Mouse (Mus musculus) brain, embryonic 14.5 days (tissue): Measurements from ENCODE around the gene Gm5788.
"Not testable (repeated sequence)": the region's sequence is repeated elsewhere in the genome, so short reads cannot be mapped to it uniquely, and the experiment has no call there.

Experiments
- CTCF ChIP-seq: fragments of 200-500 bp; IDR thresholded peaks from 2 replicates; pipeline ENCODE4 v1.5.1; 2012; ENCODE audit warnings: inconsistent platforms, mild to moderate bottlenecking, moderate library complexity, borderline replicate concordance; ENCODE audit not compliant: insufficient read depth, insufficient read length; ENCODE audit errors: extremely low read depth
- POLR2A ChIP-seq: fragments of 200-500 bp; IDR thresholded peaks from 2 replicates; pipeline ENCODE4 v1.6.1; 2012; ENCODE audit warnings: mild to moderate bottlenecking, inconsistent platforms, borderline replicate concordance; ENCODE audit not compliant: poor library complexity, insufficient read depth, insufficient read length, severe bottlenecking; ENCODE audit errors: extremely low read depth

DNA sequence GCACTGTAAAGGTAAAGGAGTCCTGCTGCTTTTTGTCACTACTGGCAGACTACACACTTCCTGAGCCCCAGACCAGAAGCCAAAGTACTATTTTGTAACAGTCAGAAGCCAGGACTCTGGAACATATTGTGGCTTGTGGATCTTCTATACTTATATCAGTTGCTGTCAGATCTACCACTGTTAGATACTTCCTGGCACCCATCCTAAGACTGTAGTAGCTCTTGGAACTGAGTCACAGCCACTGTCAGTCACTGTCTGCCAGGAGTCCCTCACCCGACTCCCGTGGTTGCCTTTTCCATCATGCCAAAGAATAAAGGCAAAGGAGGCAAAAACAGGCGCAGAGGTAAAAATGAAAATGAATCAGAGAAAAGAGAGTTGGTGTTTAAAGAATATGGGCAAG, at the start of gene Gm5788:
- TF ChIP-seq CTCF, POLR2A: not testable (repeated sequence)
